Mouse (Mus musculus) limb, embryonic 14.5 days (tissue): ENCODE results near the gene Fndc3b. TPM values are rescaled to one million over a fixed set of nuclear protein-coding genes. Genes with fewer than 3 reads are reported as not detected.

Experiments used
- ATAC-seq: fragments of 200-750 bp; cut with Nextera tagmentation; 2 replicates; pipeline ENCODE4 v1.8.0; 2017; ENCODE audit warnings: low read depth, moderate number of reproducible peaks, moderate TSS enrichment; ENCODE audit not compliant: low FRiP score
- DNase-seq: peaks from one replicate; pipeline ENCODE4 v3.0.0-alpha.2; 2015; ENCODE audit warnings: low spot score
- H3K27ac ChIP-seq: fragments of 300-500 bp; sonication (generic); replicated peaks from 2 replicates; pipeline ENCODE4 v1.5.1; 2014; ENCODE audit warnings: low read depth, mild to moderate bottlenecking, low read length, moderate library complexity, mixed read lengths
- H3K27me3 ChIP-seq: fragments of 300-500 bp; sonication (generic); 2 replicates; pipeline ENCODE4 v1.6.1; 2014; ENCODE audit warnings: low read length, mixed read lengths; ENCODE audit not compliant: control insufficient read depth, insufficient read depth
- H3K36me3 ChIP-seq: fragments of 300-500 bp; sonication (generic); 2 replicates; pipeline ENCODE4 v1.6.1; 2014; ENCODE audit warnings: mild to moderate bottlenecking, low read length, moderate library complexity, mixed read lengths; ENCODE audit not compliant: control insufficient read depth, insufficient read depth
- H3K4me1 ChIP-seq: fragments of 300-500 bp; sonication (generic); 2 replicates; pipeline ENCODE4 v1.6.1; 2014; ENCODE audit warnings: antibody characterized with exemption, low read length, mixed read lengths; ENCODE audit not compliant: control insufficient read depth, insufficient read depth
- H3K4me2 ChIP-seq: fragments of 300-500 bp; sonication (generic); replicated peaks from 2 replicates; pipeline ENCODE4 v1.6.1; 2014; ENCODE audit warnings: low read depth, mild to moderate bottlenecking, low read length, moderate library complexity; ENCODE audit not compliant: severe bottlenecking
- H3K4me3 ChIP-seq: fragments of 300-500 bp; sonication (generic); replicated peaks from 2 replicates; pipeline ENCODE4 v1.5.1; 2014; ENCODE audit warnings: low read length
- H3K9ac ChIP-seq: fragments of 300-500 bp; sonication (generic); 2 replicates; pipeline ENCODE4 v1.6.1; 2014; ENCODE audit warnings: mild to moderate bottlenecking, low read depth, low read length, moderate library complexity; ENCODE audit not compliant: severe bottlenecking
- H3K9me3 ChIP-seq: fragments of 300-500 bp; sonication (generic); 2 replicates; pipeline ENCODE4 v1.6.1; 2016; ENCODE audit warnings: low read length; ENCODE audit not compliant: control insufficient read depth
- POLR2A ChIP-seq: fragments of 200-500 bp; IDR thresholded peaks from 2 replicates; pipeline ENCODE4 v1.8.0; 2012; ENCODE audit warnings: inconsistent platforms, mild to moderate bottlenecking, moderate library complexity, borderline replicate concordance; ENCODE audit not compliant: insufficient read depth, insufficient read length; ENCODE audit errors: extremely low read depth
- WGBS: fragments of 180-500 bp; shearing (Covaris S2); extraction: QIAGEN DNeasy Blood & Tissue Kit; methylation state at CpG from one replicate; pipeline ENCODE4 v1.1.7; 2014; 5-methylcytosine and 5-hydroxymethylcytosine counted together
- polyA plus RNA-seq, 2 experiments: library from polyadenylated mRNA; depleted of rRNA in 1 of 2; stranded (reverse) in 1 of 2; unstranded in 1 of 2; fragments of >200 nt; fragmentation: Nextera tagmentation in 1 of 2; extraction: Ambion mirVana in 1 of 2; gene quantifications; 2 replicates each; pipeline versions ENCODE4 v1.2.1 to v1.2.3; 2012 to 2014

Fndc3b gene
- polyA plus RNA-seq, 2 experiments, result 39.6 to 41.3 TPM

DNA sequence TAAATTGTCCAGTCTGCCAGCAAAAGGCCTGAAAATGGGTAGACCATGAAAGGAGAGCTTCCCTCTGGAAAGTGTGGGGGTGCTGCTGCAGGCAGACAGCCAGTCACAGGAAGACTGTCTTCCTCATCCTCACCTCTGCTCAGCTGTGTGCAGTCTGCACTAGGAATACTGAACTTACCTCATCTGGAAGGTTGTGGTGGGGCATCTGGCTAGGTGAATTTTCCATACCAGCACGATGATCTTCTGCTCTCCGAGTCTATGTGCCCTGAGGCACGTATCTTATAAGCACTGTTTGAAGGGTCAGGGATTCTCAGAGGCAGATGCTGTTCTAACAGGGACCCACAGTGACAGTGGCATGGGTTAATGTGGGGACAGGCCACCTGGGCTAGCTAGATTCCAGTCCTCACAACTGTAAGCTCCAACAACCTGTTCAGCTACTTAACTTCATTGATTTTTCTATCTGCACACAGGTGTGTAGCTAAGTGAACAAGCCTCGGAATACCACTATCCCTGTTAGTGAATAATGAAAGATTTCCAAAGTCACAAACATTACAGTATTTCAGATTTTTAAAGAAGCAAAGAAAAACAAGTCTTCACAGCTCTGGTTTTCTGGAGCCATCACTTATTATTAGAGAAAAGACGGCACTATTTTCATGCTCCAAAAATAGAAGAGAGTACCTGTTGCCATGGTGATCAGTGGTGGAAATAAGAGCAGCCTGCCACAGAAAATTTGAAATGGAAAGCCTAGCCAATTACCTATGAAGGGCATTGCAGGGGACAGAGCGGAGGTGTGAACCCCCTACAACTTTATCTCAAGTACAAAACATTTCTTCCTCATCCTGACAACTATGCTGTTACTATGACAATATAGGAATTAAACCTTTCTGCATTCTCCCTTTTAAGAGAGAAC, 128.9 kb downstream of the Fndc3b start:
- no peak for TF ChIP-seq POLR2A
- no peaks in the 10 kb centered on the region for H3K36me3 ChIP-seq
- H3K27ac ChIP-seq, result no peak overlapping the region
- ATAC-seq (no peak), DNase-seq (no peak)
- H3K9ac ChIP-seq, result no peak overlapping the region
- no peak overlapping the region for H3K4me3 ChIP-seq
- peaks cover 8% of the 10 kb centered on the region; the same call in 1 of the 2 replicates for H3K4me1 ChIP-seq
- no peaks in the 10 kb centered on the region for H3K9me3 ChIP-seq
- no peak overlapping the region for H3K4me2 ChIP-seq
- no peaks in the 10 kb centered on the region for H3K27me3 ChIP-seq
- WGBS, result 61% methylated on average over 6 of the region's 6 CpGs

DNA sequence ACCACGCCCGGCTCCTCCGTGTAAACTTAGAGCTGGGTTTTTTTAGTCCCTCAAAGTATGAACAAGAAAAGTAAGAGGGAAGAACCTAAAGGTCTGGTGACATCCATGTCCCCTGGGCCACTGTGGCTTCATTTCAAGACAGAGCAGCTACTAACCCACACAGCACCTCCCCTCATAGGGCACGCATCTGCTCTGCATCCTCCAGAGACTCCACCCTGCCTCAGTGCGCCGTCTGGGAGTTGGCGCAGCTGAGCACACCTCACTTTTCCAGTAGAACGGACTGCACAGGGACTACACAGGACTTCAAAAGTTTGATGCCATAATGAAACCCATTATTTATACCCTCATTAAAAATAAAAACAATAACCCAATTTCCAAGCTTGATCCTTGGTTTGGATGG, 130.2 kb downstream of the Fndc3b start:
- whole genome bisulfite sequencing, result 90% methylated on average over 8 of the region's 8 CpGs

DNA sequence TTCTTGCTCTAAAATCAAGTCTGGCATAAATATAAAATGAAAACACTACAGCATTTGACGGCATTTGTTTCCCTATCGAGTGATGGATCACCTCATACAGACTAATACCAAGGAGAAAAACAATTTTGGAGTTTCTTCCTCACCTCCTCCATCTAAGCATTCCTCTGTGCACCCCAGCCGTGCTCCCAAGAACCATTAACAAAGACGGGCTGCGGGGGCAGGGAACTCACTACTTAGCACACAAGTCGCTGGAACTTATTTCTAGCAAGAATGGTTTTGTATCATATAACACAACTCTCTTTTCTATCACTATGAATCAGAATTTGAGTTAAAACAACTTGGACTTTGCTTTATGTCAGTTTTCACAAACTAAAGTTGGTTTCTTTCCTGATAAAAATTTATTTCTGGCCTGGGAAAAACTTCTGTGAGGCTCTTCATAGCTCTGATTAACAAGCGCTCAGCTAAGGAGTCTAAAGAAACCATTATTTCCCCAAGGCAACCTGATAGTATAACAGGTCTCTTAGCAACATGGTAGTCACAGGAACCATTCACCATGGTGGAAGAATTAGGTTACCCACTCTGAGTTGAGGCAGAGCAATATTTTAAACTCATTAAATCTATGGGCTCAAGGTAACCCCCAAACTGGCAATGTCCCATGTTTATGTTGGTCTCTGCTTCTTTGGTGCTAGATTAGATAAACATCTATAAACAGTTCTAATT, 131.1 kb downstream of the Fndc3b start:
- Histone ChIP-seq H3K4me2 (no peak overlapping the region), H3K9me3 (no peaks in the 10 kb centered on the region), H3K27ac (no peak overlapping the region), H3K4me3 (no peak overlapping the region), H3K4me1 (peaks cover 3% of the 10 kb centered on the region; the same call in 1 of the 2 replicates), H3K36me3 (no peaks in the 10 kb centered on the region), H3K27me3 (no peaks in the 10 kb centered on the region), H3K9ac (no peak overlapping the region)
- ATAC-seq (no peak), DNase-seq (no peak)
- TF ChIP-seq POLR2A, result no peak
- 49% methylated on average over 7 of the region's 7 CpGs for WGBS

More for the DNA sequence above, 130.2 kb downstream of the Fndc3b start:
- Histone ChIP-seq H3K27ac (no peak overlapping the region), H3K27me3 (no peaks in the 10 kb centered on the region), H3K36me3 (no peaks in the 10 kb centered on the region), H3K4me1 (peaks cover 8% of the 10 kb centered on the region; the same call in 1 of the 2 replicates), H3K9ac (no peak overlapping the region), H3K4me3 (no peak overlapping the region), H3K4me2 (no peak overlapping the region), H3K9me3 (no peaks in the 10 kb centered on the region)
- no peak for DNase-seq
- no peak for ATAC-seq
- no peak for TF ChIP-seq POLR2A

DNA sequence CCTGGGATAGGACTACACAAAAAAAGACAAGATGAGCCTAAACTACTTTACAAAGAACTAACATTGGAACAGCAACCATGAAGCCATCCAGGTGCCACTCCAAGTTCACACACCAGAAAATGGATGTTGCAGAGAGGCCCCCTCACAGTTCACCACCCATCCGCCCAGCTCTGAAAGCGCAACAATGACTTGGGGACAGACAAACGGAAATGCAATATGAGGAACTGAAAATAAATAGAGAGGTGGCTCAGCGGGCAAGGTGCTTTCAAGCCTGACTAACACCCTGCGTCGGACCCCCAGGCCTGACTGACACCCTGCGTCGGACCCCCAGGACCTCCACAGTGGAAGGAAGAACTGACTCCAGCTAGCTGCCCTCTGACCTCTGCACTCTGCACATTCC, 131.9 kb downstream of the Fndc3b start:
- H3K36me3 ChIP-seq, result no peaks in the 10 kb centered on the region
- H3K4me2 ChIP-seq, result no peak overlapping the region
- H3K9ac ChIP-seq, result no peak overlapping the region
- peaks cover 7% of the 10 kb centered on the region; the same call in 1 of the 2 replicates for H3K4me1 ChIP-seq
- H3K4me3 ChIP-seq, result no peak overlapping the region
- no peak for ATAC-seq
- 86% methylated on average over 8 of the region's 8 CpGs for WGBS
- H3K27ac ChIP-seq, result no peak overlapping the region
- no peaks in the 10 kb centered on the region for H3K27me3 ChIP-seq
- no peaks in the 10 kb centered on the region for H3K9me3 ChIP-seq
- no peak for DNase-seq
- no peak for TF ChIP-seq POLR2A

DNA sequence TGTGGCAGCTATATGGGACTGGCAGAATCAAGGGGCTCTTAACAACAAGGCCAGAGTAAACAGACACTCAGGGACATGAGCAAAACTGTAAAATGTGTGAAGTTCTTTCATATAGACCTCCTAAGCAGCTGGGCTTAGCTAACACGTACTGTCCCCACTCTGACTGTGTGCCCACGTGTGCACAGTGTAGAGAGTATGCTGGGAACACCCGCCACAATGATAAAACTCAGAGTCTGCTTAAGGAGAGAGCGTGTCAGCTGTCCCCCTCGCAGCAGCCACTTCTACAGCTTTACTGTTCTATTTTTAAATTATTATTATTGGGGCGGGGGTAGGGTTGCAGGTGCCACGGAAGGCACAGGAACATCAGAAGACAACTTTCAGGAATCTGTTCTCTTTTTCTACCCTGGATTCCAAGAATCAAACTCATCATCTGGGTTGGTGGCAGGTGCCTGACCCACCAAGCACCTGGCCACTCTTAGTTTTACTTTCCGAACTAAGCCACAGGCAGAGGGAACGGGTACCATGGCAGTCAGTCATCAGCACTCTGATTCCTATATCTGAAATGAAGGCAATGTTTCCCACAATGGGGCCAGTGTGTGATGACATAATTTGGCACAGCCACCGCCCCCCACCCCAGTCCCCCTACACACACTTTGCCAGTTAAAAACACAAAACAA, 133.6 kb downstream of the Fndc3b start:
- H3K36me3 ChIP-seq, result no peaks in the 10 kb centered on the region
- no peak overlapping the region for H3K4me3 ChIP-seq
- WGBS, result 81% methylated on average over 10 of the region's 10 CpGs
- DNase-seq (no peak), ATAC-seq (no peak)
- H3K4me1 ChIP-seq, result peaks cover 17% of the 10 kb centered on the region
- H3K4me2 ChIP-seq, result no peak overlapping the region
- H3K9ac ChIP-seq, result no peak overlapping the region
- no peak for TF ChIP-seq POLR2A
- no peak overlapping the region for H3K27ac ChIP-seq
- H3K9me3 ChIP-seq, result no peaks in the 10 kb centered on the region
- no peaks in the 10 kb centered on the region for H3K27me3 ChIP-seq
